Mouse (Mus musculus) lung, adult 2 months (tissue): ENCODE results near the gene Cela3b.

ENCODE experiments used
- CTCF ChIP-seq: fragments of 200-500 bp; IDR thresholded peaks from 2 replicates; pipeline ENCODE4 v1.5.1; 2011; ENCODE audit warnings: mild to moderate bottlenecking, low read length, control low read depth; ENCODE audit not compliant: insufficient read depth
- POLR2A ChIP-seq: fragments of 200-500 bp; IDR thresholded peaks from 2 replicates; pipeline ENCODE4 v1.6.1; 2011; ENCODE audit warnings: low read depth, mild to moderate bottlenecking, control low read depth, low read length, borderline replicate concordance; ENCODE audit errors: extremely low read depth

DNA sequence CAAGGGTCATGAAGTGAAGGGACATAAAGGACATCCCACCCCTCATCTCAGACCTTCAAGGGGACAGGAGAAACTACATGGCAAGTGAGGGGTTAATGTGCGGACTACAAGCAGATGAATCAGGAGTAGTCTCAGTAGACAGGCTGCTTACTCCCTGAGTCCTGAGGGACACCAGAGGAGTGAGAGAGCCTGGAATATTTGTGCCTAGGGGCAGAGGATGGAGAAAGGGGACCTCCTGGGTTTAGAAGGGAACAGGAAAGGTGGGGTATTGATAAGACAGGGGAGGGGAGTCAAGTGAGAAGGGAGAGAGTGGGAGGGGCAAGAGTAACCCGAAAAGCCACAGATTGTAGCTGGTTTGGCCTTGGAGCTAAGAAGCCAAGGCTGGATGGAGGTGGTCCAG is 18.3 kb upstream of the Cela3b start:
- TF ChIP-seq CTCF, result no peak
- TF ChIP-seq POLR2A, result no peak
